Mouse (Mus musculus) heart, adult 2 months (tissue): ENCODE results near the gene Sorbs1.

Experiments used
- CTCF ChIP-seq: fragments of 200-600 bp; IDR thresholded peaks from 2 replicates; pipeline ENCODE4 v1.8.1; 2022; ENCODE audit warnings: antibody characterized with exemption, mild to moderate bottlenecking, moderate library complexity
- EP300 ChIP-seq: fragments of 200-500 bp; IDR thresholded peaks from 2 replicates; pipeline ENCODE4 v1.6.1; 2011; ENCODE audit warnings: low read depth, low read length, control low read depth; ENCODE audit not compliant: insufficient read depth
- POLR2A ChIP-seq: fragments of 200-500 bp; IDR thresholded peaks from 2 replicates; pipeline ENCODE4 v1.6.1; 2011; ENCODE audit warnings: mild to moderate bottlenecking, low read depth, low read length, control low read depth; ENCODE audit not compliant: insufficient read depth

- TF ChIP-seq POLR2A (no peak), EP300 (no peak), CTCF (no peak)
Observed at GRCm38 (mm10) chr19:40350835-40351234, 162.7 kb downstream of the Sorbs1 start.
